Mouse (Mus musculus): ENCODE results near the gene Hsd17b13. TPM values are rescaled to one million over a fixed set of nuclear protein-coding genes. Genes with fewer than 3 reads are reported as not detected.
A peak's percentile ranks its signal among the peaks of the same experiment; 100 is the strongest.

Hsd17b13 gene
- polyA plus RNA-seq, 1 experiment from 2014 or later, result 0.20 TPM

GRCm38 (mm10) chr5:104003955-104004354, 26.7 kb upstream of the Hsd17b13 start:
- TF ChIP-seq EP300 (IDR thresholded peaks at IDR 0.05) (peak; percentile 69), CTCF (IDR thresholded peaks at IDR 0.05) (no peak)
- H3K36me3 ChIP-seq (ENCODE audit: insufficient read depth, low read length), result peaks cover 13% of the 10 kb centered on the region; the same call in 1 of the 2 replicates
- H3K27me3 ChIP-seq (replicated peaks; ENCODE audit: insufficient read depth, low read length), result no peaks in the 10 kb centered on the region
- ATAC-seq (peak; percentile 87), DNase-seq (ENCODE audit: low spot score) (peak; percentile 91)
- H3K27ac ChIP-seq (ENCODE audit: low read length), result peak overlapping the region; percentile 76
- H3K9ac ChIP-seq (replicated peaks; ENCODE audit: low read depth), result no peak overlapping the region
- no peaks in the 10 kb centered on the region for H3K4me1 ChIP-seq (ENCODE audit: insufficient read depth, low read depth, low read length)
- H3K4me2 ChIP-seq (replicated peaks; ENCODE audit: low read depth, low read length), result no peak overlapping the region
- H3K4me3 ChIP-seq (ENCODE audit: low read depth, low read length), result no peak overlapping the region
- H3K9me3 ChIP-seq (ENCODE audit: low read length), result no peaks in the 10 kb centered on the region
- 49% methylated on average over 2 of the region's 2 CpGs for WGBS

- Histone ChIP-seq H3K9me3 (ENCODE audit: low read length) (no peaks in the 10 kb centered on the region), H3K27me3 (replicated peaks; ENCODE audit: insufficient read depth, low read length) (no peaks in the 10 kb centered on the region), H3K4me1 (ENCODE audit: insufficient read depth, low read depth, low read length) (no peaks in the 10 kb centered on the region), H3K27ac (ENCODE audit: low read length) (peak overlapping the region; percentile 76), H3K4me2 (replicated peaks; ENCODE audit: low read depth, low read length) (no peak overlapping the region), H3K4me3 (ENCODE audit: low read depth, low read length) (no peak overlapping the region), H3K9ac (replicated peaks; ENCODE audit: low read depth) (no peak overlapping the region), H3K36me3 (ENCODE audit: insufficient read depth, low read length) (peaks cover 13% of the 10 kb centered on the region; the same call in 1 of the 2 replicates)
- DNase-seq (ENCODE audit: low spot score), result peak; percentile 57
- ATAC-seq, result peak; percentile 75
- 41% methylated on average over 15 of the region's 15 CpGs for WGBS
- TF ChIP-seq EP300 (IDR thresholded peaks at IDR 0.05) (no peak), CTCF (IDR thresholded peaks at IDR 0.05) (no peak)
Observed at GRCm38 (mm10) chr5:104003256-104003931, 26.2 kb upstream of the Hsd17b13 start.

- Histone ChIP-seq H3K4me1 (ENCODE audit: insufficient read depth, low read depth, low read length) (no peaks in the 10 kb centered on the region), H3K36me3 (ENCODE audit: insufficient read depth, low read length) (peaks cover 9% of the 10 kb centered on the region; the same call in 1 of the 2 replicates), H3K4me3 (ENCODE audit: low read depth, low read length) (no peak overlapping the region), H3K9me3 (ENCODE audit: low read length) (no peaks in the 10 kb centered on the region), H3K9ac (replicated peaks; ENCODE audit: low read depth) (no peak overlapping the region), H3K4me2 (replicated peaks; ENCODE audit: low read depth, low read length) (no peak overlapping the region), H3K27me3 (replicated peaks; ENCODE audit: insufficient read depth, low read length) (no peaks in the 10 kb centered on the region), H3K27ac (ENCODE audit: low read length) (peak overlapping the region; percentile 76)
- DNase-seq (ENCODE audit: low spot score), result no peak
- WGBS, result 48% methylated on average over 18 of the region's 18 CpGs
- TF ChIP-seq EP300 (IDR thresholded peaks at IDR 0.05) (no peak), CTCF (IDR thresholded peaks at IDR 0.05) (no peak)
- no peak for ATAC-seq
Observed at GRCm38 (mm10) chr5:104002549-104003255, 25.5 kb upstream of the Hsd17b13 start.

- DNase-seq (ENCODE audit: low spot score), result peak; percentile 89
- Histone ChIP-seq H3K27me3 (replicated peaks; ENCODE audit: insufficient read depth, low read length) (no peaks in the 10 kb centered on the region), H3K4me3 (ENCODE audit: low read depth, low read length) (no peak overlapping the region), H3K9me3 (ENCODE audit: low read length) (no peaks in the 10 kb centered on the region), H3K27ac (ENCODE audit: low read length) (no peak overlapping the region), H3K4me1 (ENCODE audit: insufficient read depth, low read depth, low read length) (no peaks in the 10 kb centered on the region), H3K36me3 (ENCODE audit: insufficient read depth, low read length) (0 out of 2 replicates have a peak, but pooled peaks cover 5% of the 10 kb centered on the region), H3K4me2 (replicated peaks; ENCODE audit: low read depth, low read length) (no peak overlapping the region), H3K9ac (replicated peaks; ENCODE audit: low read depth) (no peak overlapping the region)
- 1% methylated on average over 5 of the region's 5 CpGs for WGBS
- TF ChIP-seq EP300 (IDR thresholded peaks at IDR 0.05) (0 out of 2 replicates have a peak, but pooled peaks have one; percentile 19), CTCF (IDR thresholded peaks at IDR 0.05) (peak; percentile 93)
- ATAC-seq, result peak; percentile 47; the same call in 1 of the 2 replicates
Observed at GRCm38 (mm10) chr5:103999738-104000137, 22.5 kb upstream of the Hsd17b13 start.

GRCm38 (mm10) chr5:103998739-103999138, 21.5 kb upstream of the Hsd17b13 start:
- 0 out of 2 replicates have a peak, but pooled peaks cover 5% of the 10 kb centered on the region for H3K36me3 ChIP-seq (ENCODE audit: insufficient read depth, low read length)
- DNase-seq (ENCODE audit: low spot score) (no peak), ATAC-seq (no peak)
- WGBS, result 54% methylated on average over 5 of the region's 5 CpGs
- H3K4me2 ChIP-seq (replicated peaks; ENCODE audit: low read depth, low read length), result no peak overlapping the region
- TF ChIP-seq CTCF (IDR thresholded peaks at IDR 0.05) (no peak), EP300 (IDR thresholded peaks at IDR 0.05) (no peak)
- no peak overlapping the region for H3K9ac ChIP-seq (replicated peaks; ENCODE audit: low read depth)
- no peaks in the 10 kb centered on the region for H3K9me3 ChIP-seq (ENCODE audit: low read length)
- H3K4me1 ChIP-seq (ENCODE audit: insufficient read depth, low read depth, low read length), result no peaks in the 10 kb centered on the region
- no peak overlapping the region for H3K27ac ChIP-seq (ENCODE audit: low read length)
- H3K27me3 ChIP-seq (replicated peaks; ENCODE audit: insufficient read depth, low read length), result no peaks in the 10 kb centered on the region
- no peak overlapping the region for H3K4me3 ChIP-seq (ENCODE audit: low read depth, low read length)

GRCm38 (mm10) chr5:103995181-103995580, 18.0 kb upstream of the Hsd17b13 start:
- ATAC-seq (no peak), DNase-seq (ENCODE audit: low spot score) (peak; percentile 26)
- 44% methylated on average over 3 of the region's 3 CpGs for WGBS
- Histone ChIP-seq H3K36me3 (ENCODE audit: insufficient read depth, low read length) (no peaks in the 10 kb centered on the region), H3K27ac (ENCODE audit: low read length) (no peak overlapping the region), H3K4me2 (replicated peaks; ENCODE audit: low read depth, low read length) (no peak overlapping the region), H3K9me3 (ENCODE audit: low read length) (no peaks in the 10 kb centered on the region), H3K9ac (replicated peaks; ENCODE audit: low read depth) (no peak overlapping the region), H3K4me3 (ENCODE audit: low read depth, low read length) (no peak overlapping the region), H3K27me3 (replicated peaks; ENCODE audit: insufficient read depth, low read length) (no peaks in the 10 kb centered on the region), H3K4me1 (ENCODE audit: insufficient read depth, low read depth, low read length) (no peaks in the 10 kb centered on the region)
- peak; percentile 75 for TF ChIP-seq CTCF (IDR thresholded peaks at IDR 0.05)
- TF ChIP-seq EP300 (IDR thresholded peaks at IDR 0.05), result no peak
